Mouse (Mus musculus): ENCODE measurements around the gene Dzank1. TPM values are rescaled to one million over a fixed set of nuclear protein-coding genes. Genes with fewer than 3 reads are reported as not detected.

The Dzank1 gene
- polyA plus RNA-seq, 1 experiment: 2.1 TPM

DNA sequence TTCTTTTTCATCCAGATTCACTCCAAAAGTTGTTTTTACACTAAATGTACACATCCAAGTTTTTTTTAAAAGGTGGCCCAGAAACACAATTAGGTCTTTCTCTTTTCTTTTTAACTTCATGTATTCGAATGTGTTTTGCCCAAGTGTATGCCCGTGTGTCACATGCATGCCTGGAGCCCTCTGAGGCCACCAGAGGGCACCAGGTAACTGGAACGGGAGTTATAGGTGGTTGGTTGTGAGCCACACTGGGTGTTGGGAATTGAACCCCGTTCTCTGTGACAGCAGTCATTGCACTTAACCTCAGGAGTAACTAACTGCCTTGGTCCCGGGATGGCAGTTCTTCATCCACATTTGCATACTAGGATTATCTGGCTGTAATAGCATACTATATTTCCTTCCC lies 60.0 kb downstream of the Dzank1 start:
- no peak for DNase-seq (ENCODE audit: low spot score)

DNA sequence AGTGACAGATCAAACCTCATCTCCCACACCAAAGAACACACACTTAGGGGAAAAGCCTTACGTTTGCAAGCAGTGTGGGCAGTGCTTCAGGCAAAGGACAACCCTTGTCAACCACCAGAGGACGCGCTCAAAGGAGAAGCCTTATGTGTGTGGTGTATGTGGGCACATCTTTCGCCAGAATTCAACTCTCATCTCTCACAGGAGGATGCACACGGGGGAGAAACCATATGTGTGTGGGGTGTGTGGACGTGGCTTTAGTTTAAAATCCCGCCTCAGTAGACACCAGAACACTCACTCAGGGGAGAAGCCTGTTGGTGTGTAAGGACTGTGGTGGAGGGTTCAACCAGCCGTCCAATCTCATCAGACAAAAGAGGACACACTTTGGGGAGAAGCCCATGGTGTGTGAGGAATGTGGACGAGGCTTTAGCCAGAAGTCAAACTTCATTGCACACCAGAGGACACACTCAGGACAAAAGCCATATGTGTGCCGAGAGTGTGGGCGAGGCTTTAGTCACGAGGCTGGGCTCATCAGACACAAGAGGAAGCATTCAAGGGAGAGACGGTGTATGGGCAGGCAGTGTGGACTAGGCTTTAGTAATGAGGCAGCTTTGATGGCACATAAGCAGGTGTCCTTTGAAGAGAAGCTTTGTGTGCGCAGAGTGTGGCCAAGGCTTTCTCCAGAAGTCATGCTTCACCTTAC lies 61.2 kb downstream of the Dzank1 start:
- no peak for DNase-seq (ENCODE audit: low spot score)

DNA sequence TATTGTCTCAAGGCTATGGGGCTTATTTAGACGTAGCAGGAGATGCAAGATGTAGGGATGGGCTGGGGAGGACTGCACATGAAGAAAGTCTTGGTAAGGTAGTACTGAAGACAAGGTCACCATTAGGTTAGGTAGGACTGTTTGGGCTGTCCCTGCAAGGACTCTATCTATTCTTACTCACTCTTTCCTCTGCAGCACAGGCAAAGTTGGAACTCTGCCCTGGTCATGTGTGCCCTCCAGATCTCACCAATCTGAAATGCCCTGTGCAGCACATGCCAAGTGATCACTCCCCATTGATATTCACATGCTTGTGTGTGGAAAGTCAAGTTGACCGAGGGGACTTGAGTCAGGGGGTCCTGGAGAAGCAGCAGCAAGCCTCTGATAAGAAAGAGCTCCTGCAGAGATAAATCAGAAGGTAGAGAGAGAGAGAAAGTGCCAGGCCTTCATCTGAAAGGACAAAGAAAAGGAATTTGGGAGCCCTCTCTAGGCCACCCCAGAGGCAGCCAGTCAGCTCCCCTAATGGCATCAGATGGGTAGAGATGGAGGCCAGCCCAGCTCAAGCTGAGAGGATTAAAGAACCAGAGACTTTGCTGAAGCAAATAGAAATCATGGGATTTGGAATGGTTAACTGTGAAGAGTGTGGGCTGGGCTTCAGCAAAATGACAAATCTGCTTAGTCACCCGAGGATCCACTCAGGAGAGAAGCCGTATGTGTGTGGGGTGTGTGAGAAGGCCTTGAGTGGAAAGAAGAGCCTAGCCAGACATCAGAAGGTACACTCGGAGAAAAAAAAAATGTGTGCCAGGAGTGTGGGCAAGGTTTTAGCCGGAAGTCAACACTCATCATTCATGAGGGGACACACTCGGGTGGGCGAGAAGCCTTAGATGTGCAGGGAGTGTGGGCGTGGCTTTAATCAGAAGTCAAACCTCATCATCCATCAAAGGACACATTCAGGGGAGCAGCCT lies 62.1 kb downstream of the Dzank1 start:
- DNase-seq (ENCODE audit: low spot score): no peak

DNA sequence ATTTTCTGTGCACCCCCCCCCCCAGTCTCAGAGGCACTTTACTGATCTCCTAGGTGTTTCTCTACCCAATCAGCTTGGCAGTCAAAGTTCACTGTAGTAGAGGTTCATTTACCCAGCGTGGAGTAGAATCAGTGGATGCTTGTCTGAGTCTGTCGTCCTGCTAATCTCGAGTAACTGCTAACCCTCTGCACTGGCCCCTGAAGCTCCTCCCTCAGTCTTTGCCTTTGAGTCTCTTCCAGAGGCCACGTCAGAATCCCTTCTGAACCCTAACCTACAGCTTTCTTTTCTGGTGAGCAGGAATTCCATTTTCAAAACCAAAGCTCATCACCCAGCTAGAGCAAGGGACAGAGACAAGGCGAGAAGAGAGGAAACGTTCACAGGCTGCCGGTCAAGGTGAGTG lies 63.0 kb downstream of the Dzank1 start:
- no peak for DNase-seq (ENCODE audit: low spot score)

DNA sequence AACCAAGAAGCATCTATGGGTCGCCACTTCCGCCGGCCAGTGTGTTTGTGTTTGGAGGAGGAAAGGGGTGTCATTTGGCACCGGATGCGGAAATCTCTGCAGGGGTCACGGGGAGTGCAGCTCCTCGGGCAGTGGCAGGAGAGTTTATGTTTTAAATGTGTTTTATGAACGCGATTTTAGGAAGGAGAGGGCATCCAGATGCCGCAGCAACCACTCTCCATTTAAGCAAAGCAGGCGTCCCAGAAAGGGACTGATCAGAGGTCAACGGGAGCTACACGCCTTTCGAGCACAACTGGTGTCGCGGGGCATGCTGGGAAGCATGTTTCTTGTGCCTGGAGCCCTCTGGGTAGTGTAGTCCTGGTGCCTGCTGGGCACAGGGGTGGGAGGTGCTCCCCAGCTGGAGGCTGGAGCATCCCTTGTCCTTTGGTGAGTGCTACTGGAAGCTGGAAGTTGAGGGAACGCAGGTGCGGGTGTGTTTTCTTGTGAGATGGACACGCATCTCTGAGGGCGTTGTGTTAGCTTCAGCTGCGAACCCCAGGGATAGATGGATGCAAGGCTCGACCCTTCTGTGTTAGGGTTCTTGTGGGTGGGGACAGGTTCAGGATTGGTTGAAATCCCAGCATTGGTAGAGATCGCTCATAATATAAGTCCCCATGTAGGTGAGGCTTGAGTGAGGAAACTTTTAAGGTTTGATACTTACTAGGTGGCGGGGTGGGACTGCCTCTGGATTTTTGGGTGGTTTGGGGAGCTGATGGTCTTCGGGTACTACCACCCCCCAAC lies 68.0 kb downstream of the Dzank1 start:
- DNase-seq (ENCODE audit: low spot score): peak; percentile 63

DNA sequence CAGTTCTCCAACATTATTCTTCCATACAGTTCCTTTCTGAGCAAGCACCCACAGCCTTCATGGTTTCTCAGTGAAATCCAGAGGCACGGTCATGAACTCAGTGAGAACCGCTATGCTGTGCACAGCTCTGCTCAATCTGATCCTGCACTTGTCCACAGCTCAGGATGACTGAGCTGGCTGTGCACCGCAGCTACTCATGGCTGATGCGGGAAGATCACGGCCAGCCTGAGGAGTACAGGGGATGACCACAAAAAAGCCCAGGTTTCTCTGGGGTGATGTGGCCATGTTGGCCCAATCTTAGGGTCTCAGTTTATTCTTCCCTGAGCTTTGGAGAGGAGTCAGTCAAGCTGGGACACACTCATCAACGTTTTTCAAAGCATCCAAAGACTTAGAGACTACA lies 68.9 kb downstream of the Dzank1 start:
- no peak for DNase-seq (ENCODE audit: low spot score)

DNA sequence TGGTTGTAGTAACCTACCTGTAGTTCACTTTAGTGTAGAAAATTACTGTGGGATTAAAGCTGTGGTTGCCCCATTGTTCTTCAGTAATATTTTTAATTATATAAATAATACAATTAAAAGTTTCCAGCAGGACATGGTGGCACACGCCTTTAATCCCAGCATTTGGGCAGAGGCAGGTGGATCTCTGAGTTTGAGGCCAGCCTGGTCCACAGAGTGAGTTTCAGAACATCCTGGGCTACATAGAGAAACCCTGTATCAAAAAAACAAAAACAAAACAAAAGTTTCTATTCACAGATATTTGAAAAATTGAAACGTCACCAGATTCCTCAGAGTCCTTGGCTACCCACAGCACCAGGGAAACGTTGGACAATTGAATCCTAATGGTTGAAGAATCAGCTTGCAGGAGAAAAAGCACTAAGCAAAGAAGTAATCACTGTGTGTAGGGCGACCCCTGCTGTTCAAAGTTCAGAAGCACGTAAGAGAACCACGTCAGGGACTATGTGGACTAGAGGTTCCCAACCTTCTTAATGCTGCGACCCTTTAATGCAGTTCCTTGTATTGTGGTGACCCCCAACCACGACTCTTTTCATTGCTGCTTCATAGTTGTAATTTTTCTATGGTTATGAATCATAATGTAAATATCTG lies 74.7 kb downstream of the Dzank1 start:
- DNase-seq (ENCODE audit: low spot score): peak; percentile 35

DNA sequence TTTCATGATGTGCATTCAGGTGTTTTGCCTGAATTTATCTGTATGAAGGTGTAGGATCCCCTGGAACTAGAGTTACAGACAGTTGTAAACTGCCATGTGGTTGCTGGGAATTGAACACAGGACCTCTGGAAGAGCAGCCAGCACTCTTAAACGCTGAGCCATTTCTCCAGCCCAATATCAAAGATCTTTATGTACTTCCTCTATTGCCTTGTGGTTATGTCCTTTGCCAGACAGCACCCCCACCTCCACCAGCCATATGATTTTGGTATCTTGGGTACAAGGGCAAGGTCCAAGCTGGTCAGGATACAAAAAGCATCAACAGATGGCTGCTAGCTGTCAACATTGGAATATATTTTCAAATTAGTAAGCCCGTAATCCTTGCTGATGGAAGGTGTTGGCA lies 76.8 kb downstream of the Dzank1 start:
- no peak for DNase-seq (ENCODE audit: low spot score)

DNA sequence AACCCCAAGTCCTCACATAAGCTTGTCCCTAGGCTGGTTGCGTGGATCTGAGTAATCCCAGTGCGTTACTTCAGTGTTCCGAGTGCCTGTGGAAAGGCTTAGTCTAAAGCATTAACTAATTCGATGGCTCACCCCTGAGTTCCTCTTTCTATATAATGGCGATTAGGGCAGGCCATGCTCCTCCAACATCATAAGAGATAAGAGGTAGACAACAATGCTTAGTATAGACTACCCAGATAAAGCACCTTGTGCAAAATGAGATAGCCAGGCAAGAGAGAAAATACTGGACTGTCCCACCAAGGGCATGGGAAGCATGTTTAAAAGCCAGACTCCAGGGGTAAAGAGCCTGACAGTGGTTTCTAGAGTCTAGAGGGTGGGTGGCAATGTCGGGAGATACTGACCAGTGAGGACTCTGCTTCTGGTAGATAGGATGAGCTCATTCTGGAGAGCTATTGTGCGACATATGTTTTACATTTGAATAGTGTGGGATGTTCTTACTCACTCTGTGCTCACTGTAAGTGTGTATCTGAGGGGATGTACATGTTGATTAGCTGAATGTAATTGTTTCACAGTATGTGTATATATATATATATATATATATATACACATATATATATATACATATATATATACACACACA lies 80.7 kb downstream of the Dzank1 start:
- no peak for DNase-seq (ENCODE audit: low spot score)

DNA sequence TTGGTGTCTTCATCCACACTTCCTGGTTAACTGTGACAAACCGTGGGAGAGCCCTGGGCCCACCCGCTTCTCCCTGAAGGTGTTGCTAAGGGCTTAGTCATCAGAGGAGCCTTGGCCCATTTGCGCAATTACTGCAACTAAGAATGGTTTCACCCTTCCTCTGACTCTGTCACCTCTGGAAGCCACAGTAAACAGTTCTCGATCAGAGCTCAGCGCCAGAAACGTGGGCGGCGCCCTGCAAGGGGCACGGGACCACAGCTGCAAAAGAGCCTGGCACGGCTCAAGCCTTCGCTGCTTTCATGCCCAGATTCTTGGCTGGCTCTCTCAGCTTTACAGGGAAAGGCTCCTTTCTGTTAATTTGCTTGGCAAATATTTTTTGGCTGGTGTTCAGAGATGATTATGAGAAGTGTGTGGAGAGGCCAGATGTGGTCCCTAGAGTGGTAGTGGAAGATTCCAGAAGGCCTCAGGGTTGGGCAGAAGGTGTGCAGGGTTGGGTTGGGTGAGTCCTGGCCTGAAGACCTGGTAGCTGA lies 85.8 kb downstream of the Dzank1 start:
- no peak for DNase-seq (ENCODE audit: low spot score)

DNA sequence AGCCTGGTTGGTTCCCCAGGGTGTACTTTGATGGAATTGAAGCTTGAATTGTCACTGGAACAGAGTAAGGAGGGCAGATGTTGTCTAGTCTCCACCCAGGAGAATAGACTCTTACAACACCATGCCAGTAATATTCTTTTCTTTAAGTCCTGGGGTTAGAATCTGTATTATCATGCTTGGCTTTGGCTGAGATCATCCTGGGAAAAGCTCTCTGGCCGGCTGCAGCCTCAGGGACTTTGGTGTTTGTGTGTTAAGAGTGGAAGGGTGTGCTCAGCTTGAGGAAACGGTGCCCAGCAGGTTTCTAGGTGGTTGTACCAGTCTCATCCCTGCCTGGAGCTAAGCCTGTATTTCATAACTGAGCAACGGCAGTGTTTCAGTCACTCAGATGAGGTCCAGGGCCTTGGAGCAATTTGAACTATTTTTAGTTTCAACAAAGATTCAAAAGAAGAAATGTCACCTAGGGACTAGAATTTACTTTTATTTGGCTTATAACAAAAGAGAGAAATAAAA lies 88.0 kb downstream of the Dzank1 start:
- DNase-seq (ENCODE audit: low spot score): no peak

DNA sequence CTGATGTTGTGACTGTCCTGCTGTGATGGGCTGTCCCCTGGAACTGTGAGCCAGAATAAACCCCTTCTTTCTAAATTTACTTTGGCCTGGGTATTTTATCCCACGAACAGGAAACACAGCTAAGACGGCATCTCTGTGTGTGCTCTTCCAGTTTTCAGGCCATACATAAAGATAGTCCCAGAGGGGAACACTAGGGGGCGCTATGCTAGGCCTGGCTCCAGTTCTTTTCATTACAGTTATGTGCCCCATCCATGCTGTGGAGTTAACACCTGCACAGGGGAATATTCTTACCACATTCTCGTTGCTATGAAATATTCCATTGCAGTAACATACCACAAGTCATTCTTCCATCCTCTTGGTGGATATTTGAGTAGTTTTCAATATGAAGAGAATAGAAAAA lies 88.8 kb downstream of the Dzank1 start:
- DNase-seq (ENCODE audit: low spot score): no peak

DNA sequence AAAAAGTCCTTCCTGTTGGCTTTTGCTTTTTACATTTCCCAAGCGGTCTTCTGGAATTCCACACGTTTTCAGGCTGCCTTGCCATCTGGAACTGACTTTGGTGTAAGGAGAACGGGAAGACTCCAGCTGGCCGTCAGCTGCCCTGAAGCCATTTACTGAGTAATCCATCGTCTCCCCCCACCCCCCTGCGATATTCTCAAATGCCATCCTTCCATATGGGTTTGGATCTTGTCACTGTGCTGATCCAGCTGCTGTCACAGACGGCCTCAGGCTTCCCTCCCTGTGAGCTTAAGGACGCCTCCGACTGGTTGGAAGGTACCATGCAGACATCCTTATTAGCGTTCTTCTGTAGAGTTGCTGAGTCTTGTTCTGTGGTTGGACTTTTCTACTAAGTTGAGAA lies 91.5 kb downstream of the Dzank1 start:
- DNase-seq (ENCODE audit: low spot score): no peak

DNA sequence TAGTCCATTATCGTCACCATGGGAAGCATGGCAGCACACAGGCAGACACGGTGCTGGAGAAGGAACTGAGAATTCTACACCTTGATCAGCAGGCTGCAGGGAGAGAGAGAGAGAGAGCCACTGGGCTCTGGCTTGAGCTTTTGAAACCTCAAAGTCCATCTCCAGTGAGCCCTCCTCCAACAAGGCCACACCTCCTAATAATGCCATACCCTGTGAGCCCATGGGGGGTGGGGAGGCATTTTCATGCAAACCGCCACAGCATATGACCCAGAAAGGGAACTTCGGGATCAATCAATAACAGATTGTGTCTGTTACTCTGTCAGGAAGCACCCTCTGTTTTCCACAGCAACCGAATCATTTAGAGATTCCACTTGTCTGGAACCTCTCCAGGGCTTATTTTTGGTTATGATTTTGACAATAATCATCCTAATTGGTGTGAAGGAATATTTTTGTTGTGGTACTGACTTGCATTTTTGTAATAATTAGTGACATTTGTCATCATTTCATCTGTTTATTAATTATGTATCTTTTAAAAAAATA lies 95.9 kb downstream of the Dzank1 start:
- DNase-seq (ENCODE audit: low spot score): no peak

DNA sequence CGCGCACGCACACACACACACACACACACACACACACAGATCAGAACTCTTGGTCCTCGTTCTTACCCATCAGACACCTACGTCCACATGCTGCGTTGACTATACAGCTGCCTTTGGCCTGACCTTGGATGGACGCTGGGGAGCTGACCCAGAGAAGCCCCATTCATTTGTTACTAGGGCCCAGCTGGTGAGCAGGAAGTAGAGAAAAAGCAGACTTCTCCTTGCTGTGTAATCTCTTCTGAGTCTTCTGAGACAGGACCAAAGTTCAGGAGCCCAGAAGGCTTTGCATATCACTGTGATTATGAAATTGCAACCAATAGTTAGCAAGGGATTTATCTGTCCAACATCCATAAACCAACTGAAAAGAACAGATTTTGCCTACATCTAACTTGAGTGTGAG lies 98.0 kb downstream of the Dzank1 start:
- no peak for DNase-seq (ENCODE audit: low spot score)

DNA sequence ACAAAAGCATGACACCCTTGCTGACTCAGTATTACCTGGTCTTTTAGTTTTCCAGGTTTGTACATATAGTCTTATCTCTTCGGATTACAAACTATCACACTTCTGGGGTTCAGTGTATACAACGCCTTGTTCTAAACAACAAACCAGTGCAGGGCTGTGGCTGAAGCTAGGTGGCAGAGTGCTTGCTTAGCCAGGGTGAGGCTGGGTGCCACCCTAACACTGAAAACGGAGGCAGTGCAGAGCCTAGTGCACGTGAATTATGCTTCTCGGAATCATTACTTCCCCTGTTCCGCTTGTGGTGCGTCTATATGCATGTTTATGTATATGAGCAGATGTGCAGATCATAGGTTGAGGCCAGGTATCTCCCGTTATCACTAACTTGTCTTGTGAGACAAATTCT lies 98.6 kb downstream of the Dzank1 start:
- DNase-seq (ENCODE audit: low spot score): no peak

DNA sequence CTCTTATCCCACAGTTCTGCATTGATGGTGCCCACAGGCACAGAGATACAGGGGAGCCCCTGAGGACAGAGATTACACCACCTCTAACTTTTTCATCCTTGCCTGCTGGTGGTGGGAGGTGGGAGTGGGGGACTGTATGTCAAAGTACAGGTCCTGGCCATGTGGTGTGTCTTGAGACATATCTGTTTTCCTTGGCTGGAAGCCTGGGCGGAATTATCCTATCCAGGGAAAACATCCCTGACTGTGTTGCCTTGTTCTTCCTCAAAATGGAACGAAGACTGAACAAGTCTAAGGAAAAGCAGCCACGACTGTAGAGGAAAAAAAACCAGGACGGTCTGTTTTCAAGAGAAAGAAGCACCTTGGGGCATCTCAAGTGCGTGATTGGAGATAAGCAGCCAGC lies 99.4 kb downstream of the Dzank1 start:
- DNase-seq (ENCODE audit: low spot score): no peak

DNA sequence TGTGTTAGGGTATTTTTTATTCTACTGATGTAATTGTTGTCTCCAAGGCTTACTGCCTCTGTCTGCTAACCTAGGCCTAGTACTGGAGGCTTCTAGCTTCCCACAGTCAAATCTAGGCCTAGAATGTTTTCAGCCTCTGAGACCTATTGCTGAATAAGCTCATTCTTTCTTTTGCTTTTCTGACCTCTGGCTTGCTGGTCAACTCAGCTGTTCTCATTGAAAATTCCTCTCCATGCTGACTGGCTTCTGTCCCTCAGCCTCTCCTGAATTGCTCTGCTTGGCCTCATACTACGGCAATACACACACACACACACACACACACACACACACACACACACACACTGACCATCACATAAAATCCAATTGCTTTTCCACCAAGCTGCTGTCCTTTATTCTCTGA lies 101.5 kb downstream of the Dzank1 start:
- DNase-seq (ENCODE audit: low spot score): no peak

DNA sequence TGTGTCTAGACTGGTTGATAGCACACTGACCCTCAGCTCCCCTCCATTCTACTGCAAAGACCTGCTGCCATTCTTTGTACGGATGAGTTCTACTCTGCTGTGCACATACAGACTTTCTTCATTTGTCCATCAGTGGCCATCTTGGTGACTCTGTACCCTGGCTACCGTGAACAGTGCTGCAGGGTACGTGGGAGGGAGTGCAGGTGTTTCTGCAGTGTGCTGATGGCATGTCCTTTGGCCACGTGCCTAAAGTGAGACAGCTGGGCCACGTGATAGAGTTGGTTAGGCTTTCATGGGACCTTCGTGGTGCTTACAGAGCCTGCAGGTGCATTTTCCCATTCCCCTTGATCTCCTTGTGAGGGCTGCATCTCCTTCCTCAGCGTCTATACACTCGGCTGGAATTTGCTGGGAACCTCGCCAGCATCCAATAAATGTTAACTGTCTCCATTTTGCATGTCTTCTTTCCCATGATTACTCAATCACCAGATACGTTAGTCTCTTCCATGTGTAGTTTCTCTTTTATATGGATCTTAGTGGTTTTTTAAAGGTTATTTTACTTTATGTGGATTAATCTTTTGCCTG lies 105.0 kb downstream of the Dzank1 start:
- no peak for DNase-seq (ENCODE audit: low spot score)

Data from urinary bladder, adult 2 months (tissue).